Mouse (Mus musculus): ENCODE measurements around the gene Ripor3.

- TF ChIP-seq GATA1 (IDR thresholded peaks at IDR 0.05; ENCODE audit: low read length) (no peak), TAL1 (IDR thresholded peaks at IDR 0.05; ENCODE audit: low read length) (no peak)
These were observed 45.7 kb upstream of the Ripor3 start for GRCm38 (mm10) chr2:168055910-168056665.

All from erythroblast, embryonic 14.5 days (primary cell).